Mouse (Mus musculus) cerebellum, postnatal 10 days (tissue): Measurements from ENCODE around the gene Itpr3.
A peak's percentile ranks its signal among the peaks of the same experiment; 100 is the strongest.

Experiments used
- DNase-seq, 2 experiments: peaks; one replicate each; pipeline ENCODE4 v3.0.0; 2021; ENCODE audit warnings: mixed read lengths in 2 of 2

Itpr3 gene

GRCm38 (mm10) chr17:27152976-27153723 lies 96.0 kb downstream of the Itpr3 start:
- DNase-seq, result no peak

GRCm38 (mm10) chr17:27153773-27154193 lies 96.7 kb downstream of the Itpr3 start:
- DNase-seq, result peak; percentile 59 to 69

DNA sequence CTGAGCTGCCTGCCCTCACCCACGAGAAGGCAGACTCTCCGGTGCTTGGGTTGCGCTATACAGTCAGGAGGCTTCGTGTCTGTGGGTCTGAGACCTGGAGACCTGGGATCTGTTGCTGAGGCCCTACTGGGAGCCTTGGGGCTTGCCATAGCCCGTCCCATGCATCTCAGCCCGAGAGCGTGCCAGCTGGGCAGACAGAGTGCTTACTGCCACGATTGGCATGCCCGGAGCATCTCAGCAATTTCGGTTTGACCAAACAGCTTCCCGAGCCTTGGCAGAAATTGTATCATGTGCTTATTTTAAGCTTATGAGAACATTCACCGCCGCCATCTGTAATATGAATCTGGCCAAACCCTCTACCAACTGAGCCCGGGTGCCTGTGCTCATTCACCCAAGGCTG lies 97.2 kb downstream of the Itpr3 start:
- DNase-seq, result peak; percentile 78 to 80

- DNase-seq, result no peak
Observed at GRCm38 (mm10) chr17:27154881-27155280, 97.8 kb downstream of the Itpr3 start.

- peak in 1 of 2 experiments; percentile 45 for DNase-seq
Observed at GRCm38 (mm10) chr17:27155752-27156151, 98.6 kb downstream of the Itpr3 start.

DNA sequence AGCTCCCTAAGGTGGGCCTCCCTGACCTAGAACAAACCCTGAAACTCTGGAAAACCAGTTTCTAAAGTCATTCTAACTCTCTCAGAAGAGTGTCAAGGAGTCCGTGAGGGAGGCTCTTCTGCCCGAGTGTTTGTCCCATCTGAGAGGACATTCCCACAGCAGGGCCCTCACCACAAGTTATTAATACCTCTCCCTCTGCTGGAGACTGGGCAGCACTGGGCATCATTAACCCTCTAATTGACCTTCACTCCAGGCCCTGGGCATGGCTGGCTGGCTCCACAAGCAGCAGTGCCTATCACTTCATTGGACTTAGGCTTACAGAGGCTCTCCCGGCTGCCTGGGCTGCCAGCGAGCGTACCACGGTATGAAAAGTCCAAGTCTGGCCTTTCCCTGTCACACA lies 101.3 kb downstream of the Itpr3 start:
- DNase-seq, result no peak

- DNase-seq, result no peak
Observed at GRCm38 (mm10) chr17:27159169-27159568, 102.1 kb downstream of the Itpr3 start.

GRCm38 (mm10) chr17:27160905-27161304 lies 103.8 kb downstream of the Itpr3 start:
- no peak for DNase-seq

GRCm38 (mm10) chr17:27165054-27165773 lies 108.1 kb downstream of the Itpr3 start:
- DNase-seq, result peak; percentile 89 to 90

- no peak for DNase-seq
Observed at GRCm38 (mm10) chr17:27166901-27167300, 109.8 kb downstream of the Itpr3 start.

GRCm38 (mm10) chr17:27167545-27167944 lies 110.4 kb downstream of the Itpr3 start, which contains the start of gene Ip6k3:
TSS of gene Ip6k3 (minus strand) at chr17:27167795.
- DNase-seq, result peak; percentile 80 to 81

DNA sequence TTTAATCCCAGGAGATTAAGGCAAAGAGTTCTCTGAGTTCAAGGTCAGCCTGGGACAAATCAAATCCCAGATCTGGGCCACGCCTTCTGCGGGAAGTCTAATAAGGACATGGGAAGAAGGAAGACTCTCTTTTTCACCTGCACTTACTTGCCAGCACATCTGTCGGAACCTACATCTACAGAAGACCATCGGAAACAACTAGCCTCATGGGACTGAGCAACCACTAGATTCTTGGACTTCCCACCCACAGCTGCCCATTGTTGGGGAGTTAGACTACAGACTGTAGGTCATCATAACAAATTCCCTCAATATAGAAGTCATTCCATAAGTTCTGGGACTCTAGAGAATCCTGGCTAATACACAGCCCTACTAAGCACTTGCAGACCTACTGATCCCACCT lies 111.5 kb downstream of the Itpr3 start:
- no peak for DNase-seq

GRCm38 (mm10) chr17:27169952-27170695 lies 113.0 kb downstream of the Itpr3 start:
- no peak for DNase-seq

DNA sequence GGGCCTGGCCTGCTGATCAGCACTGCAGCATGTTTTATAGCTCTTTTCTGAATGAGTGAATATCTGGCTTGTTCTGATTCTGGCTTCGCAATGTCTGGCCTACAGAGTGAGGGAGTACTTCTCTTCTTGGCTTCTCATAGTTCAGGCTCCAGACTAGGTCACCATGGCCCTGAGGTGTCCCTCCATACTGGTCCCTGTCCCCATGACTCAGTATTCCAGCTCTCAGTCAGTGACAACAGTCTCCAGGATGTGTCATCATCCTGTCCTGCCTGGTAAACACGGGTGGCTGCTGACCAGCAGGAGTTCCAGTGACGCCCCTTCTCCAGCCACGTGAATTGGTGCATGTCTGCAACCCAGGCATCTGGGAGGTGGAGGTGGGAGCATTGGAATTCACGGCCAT lies 114.0 kb downstream of the Itpr3 start:
- no peak for DNase-seq
